Mouse (Mus musculus) embryonic facial prominence, embryonic 10.5 days (tissue): ENCODE results near the gene Fastkd5. TPM values are rescaled to one million over a fixed set of nuclear protein-coding genes. Genes with fewer than 3 reads are reported as not detected.

Experiments used
- DNase-seq: peaks from one replicate; pipeline ENCODE4 v3.0.0-alpha.2; 2017; ENCODE audit warnings: low spot score
- H3K27ac ChIP-seq: fragments of 300-500 bp; sonication (generic); replicated peaks from 2 replicates; pipeline ENCODE4 v1.5.1; 2016; ENCODE audit warnings: mild to moderate bottlenecking
- H3K27me3 ChIP-seq: fragments of 300-500 bp; sonication (generic); replicated peaks from 2 replicates; pipeline ENCODE4 v1.6.1; 2016; ENCODE audit warnings: low read depth, mild to moderate bottlenecking; ENCODE audit not compliant: poor library complexity, severe bottlenecking
- H3K36me3 ChIP-seq: fragments of 300-500 bp; sonication (generic); replicated peaks from 2 replicates; pipeline ENCODE4 v1.6.1; 2016; ENCODE audit warnings: mild to moderate bottlenecking, moderate library complexity
- H3K4me1 ChIP-seq: fragments of 300-500 bp; sonication (generic); 2 replicates; pipeline ENCODE4 v1.6.1; 2016
- H3K4me3 ChIP-seq: fragments of 300-500 bp; sonication (generic); 2 replicates; pipeline ENCODE4 v1.5.1; 2016; ENCODE audit warnings: mild to moderate bottlenecking, moderate library complexity
- H3K9me3 ChIP-seq: fragments of 300-500 bp; sonication (generic); 2 replicates; pipeline ENCODE4 v1.6.1; 2016; ENCODE audit warnings: mild to moderate bottlenecking
- WGBS: fragments of 180-500 bp; shearing (Covaris S2); methylation state at CpG from one replicate; pipeline ENCODE4 v1.1.7; 2016; 5-methylcytosine and 5-hydroxymethylcytosine counted together
- polyA plus RNA-seq: library from polyadenylated mRNA; unstranded; fragments of >200 nt; fragmentation: Nextera tagmentation; extraction: Ambion mirVana; gene quantifications from 2 replicates; pipeline ENCODE4 v1.2.1, GENCODE M21; 2016

The Fastkd5 gene
- polyA plus RNA-seq, 1 experiment from 2014 or later = 23.3 TPM

DNA sequence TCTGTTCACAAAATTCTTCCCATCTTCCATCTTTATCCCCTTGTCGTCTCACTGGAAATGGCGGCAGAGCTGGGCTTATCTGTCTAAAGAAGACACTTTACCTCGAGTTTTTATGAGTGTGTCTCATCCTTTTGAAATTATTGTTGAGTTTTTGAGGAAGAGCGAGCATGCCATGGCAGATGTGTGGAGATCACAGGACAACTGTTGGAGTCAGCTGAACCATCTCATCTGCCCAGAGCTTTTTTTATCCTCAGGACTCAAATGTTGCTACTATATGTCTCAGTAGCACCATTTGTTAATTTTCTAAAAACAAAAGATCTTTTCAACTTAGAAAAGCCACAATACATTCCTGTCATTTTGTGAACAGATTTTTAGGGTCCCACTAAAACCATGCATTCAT, 15.4 kb upstream of the Fastkd5 start:
- Histone ChIP-seq H3K27ac (no peak overlapping the region), H3K4me3 (no peak overlapping the region), H3K4me1 (peaks cover 17% of the 10 kb centered on the region), H3K9me3 (no peaks in the 10 kb centered on the region), H3K27me3 (peaks cover 17% of the 10 kb centered on the region), H3K36me3 (peaks cover 18% of the 10 kb centered on the region)
- 81% methylated on average over 4 of the region's 4 CpGs for WGBS
- DNase-seq = no peak

- peak within 1 kb of the TSS; percentile 81 for H3K4me3 ChIP-seq
- peaks cover 41% of the 10 kb centered on the region for H3K27me3 ChIP-seq
- WGBS = 4% methylated on average over 40 of the region's 40 CpGs
- peak within 1 kb of the TSS; percentile 83 for H3K27ac ChIP-seq
- peak; percentile 97 for DNase-seq
- no peaks in the 10 kb centered on the region for H3K9me3 ChIP-seq
- 0 out of 2 replicates have a peak, but pooled peaks cover 9% of the 10 kb centered on the region for H3K36me3 ChIP-seq
- H3K4me1 ChIP-seq = peaks cover 21% of the 10 kb centered on the region
Observed at GRCm38 (mm10) chr2:130642684-130643369, 13.0 kb upstream of the Fastkd5 start, which contains the start of gene Lzts3. Gene Lzts3, minus strand, starts transcription at chr2:130642803.

DNA sequence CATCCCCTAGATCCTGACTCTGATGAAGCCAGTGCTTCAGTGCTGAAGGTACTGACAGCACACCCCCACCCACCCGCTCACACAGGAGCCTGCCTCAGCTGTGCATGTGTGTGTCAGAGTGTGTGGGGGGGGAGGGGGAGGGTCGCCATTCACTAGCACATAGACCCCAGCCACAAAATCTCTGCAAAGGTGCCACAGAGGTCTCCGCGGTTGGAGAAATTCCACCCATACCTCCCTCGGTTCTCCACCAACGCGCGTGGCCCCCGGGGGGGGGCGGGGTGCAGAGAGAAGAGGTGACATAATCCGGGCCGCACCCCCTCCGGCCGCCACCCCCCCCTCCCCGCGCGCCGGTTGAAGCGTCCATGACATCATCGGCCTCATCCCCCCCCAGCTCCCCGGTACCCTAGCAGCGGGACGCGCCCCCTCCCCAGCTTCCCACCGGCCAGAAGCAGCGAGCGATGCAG, 12.4 kb upstream of the Fastkd5 start:
- peak; percentile 51 for DNase-seq
- peak overlapping the region; percentile 81 for H3K4me3 ChIP-seq
- 0 out of 2 replicates have a peak, but pooled peaks cover 7% of the 10 kb centered on the region for H3K36me3 ChIP-seq
- H3K4me1 ChIP-seq = peaks cover 24% of the 10 kb centered on the region
- under 1% methylated on average over 27 of the region's 27 CpGs for WGBS
- H3K27me3 ChIP-seq = peaks cover 47% of the 10 kb centered on the region
- H3K9me3 ChIP-seq = no peaks in the 10 kb centered on the region
- peak overlapping the region; percentile 83 for H3K27ac ChIP-seq

DNA sequence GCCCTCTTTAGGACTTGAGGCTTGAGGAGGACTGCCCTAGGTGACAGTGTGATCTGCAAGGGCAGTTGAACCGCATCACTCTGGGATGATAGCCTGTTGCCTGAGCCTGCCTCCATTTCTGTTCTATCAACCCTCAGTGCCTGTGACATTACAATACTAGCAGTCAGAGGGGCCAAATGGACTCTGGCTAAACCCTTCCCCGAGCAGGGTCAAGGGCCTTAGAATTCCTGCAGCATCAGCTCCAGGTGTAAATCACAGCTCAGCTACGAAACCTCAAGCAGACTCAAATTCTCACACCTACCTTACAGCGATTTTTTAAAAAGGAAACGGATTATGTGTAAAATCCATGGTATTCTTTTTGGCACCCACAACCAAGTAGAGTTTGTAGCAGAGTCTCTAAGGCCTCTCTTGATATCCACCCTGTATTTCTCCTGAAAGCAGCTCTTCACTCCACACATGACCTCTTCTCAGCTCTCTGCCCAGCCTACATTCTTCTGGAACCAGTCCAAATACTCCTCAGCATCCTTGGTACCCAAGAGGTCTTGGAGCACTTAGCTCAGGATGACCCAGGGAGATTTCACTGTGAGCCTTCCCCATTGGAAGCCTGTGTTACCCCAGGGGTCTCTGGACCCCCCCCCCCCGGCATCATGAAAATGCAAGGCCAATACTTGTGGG, 11.7 kb upstream of the Fastkd5 start:
- H3K4me1 ChIP-seq = peaks cover 24% of the 10 kb centered on the region
- peak overlapping the region; percentile 81 for H3K4me3 ChIP-seq
- DNase-seq = no peak
- H3K9me3 ChIP-seq = no peaks in the 10 kb centered on the region
- no peaks in the 10 kb centered on the region for H3K36me3 ChIP-seq
- H3K27ac ChIP-seq = no peak overlapping the region
- 70% methylated on average over 6 of the region's 6 CpGs for WGBS
- peaks cover 54% of the 10 kb centered on the region for H3K27me3 ChIP-seq

- WGBS = 79% methylated on average over 6 of the region's 6 CpGs
- peaks cover 45% of the 10 kb centered on the region for H3K4me1 ChIP-seq
- H3K9me3 ChIP-seq = no peaks in the 10 kb centered on the region
- H3K4me3 ChIP-seq = no peak overlapping the region
- DNase-seq = no peak
- no peaks in the 10 kb centered on the region for H3K36me3 ChIP-seq
- peaks cover 76% of the 10 kb centered on the region for H3K27me3 ChIP-seq
- no peak overlapping the region for H3K27ac ChIP-seq
Observed at GRCm38 (mm10) chr2:130639276-130639675, 9.4 kb upstream of the Fastkd5 start.

DNA sequence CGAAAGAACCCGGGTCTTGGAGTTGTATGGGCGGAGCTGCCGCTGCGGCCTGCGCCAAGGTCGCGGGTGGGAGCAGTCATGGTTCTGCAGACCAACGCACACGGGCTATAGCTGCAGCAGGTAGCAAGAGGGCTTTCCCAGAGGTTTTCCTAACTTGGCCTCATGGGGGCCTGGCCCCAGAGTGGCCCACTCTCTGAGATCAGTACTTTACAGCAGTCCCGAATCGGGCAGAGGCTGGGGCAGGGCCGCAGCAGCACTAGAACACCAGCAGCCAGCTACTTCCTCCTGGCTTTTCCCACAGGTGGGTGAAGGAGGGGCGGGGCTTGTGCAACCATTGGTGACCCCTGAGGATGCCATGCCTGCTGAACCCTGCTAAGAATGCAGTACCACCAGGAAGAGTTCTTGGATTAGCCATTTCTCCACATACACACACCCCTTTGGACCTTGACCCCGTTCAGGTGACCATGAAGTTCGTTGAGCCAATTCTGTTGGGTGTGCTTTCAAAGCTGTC, 8.3 kb upstream of the Fastkd5 start:
- no peak for DNase-seq
- Histone ChIP-seq H3K36me3 (no peaks in the 10 kb centered on the region), H3K4me3 (no peak overlapping the region), H3K27me3 (peaks cover 86% of the 10 kb centered on the region), H3K4me1 (peaks cover 56% of the 10 kb centered on the region), H3K27ac (no peak overlapping the region), H3K9me3 (no peaks in the 10 kb centered on the region)
- 22% methylated on average over 16 of the region's 16 CpGs for WGBS

DNA sequence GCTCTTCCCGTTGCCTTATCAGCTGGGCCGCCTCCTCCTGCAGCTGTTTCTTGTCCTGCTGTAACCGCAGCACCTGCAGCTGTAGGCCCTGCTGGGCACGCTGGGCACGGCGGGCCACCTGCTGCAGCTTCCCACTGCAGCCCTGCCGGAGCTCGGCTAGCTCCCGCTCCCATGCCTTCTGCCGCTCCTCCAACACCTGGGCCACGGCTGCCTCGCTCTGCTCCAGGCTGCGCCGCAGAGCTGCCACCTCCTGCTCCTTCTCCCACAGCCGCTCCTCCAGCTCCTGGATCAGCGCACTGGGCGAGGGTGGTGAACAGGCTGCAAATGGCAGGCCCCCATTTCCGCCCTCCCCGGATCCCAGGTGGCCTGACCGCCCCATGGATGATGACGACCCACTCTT, 6.0 kb upstream of the Fastkd5 start:
- 10% methylated on average over 21 of the region's 21 CpGs for WGBS
- Histone ChIP-seq H3K27ac (0 out of 2 replicates have a peak overlapping the region, but pooled peaks have one; percentile 36), H3K4me3 (peak overlapping the region; percentile 61), H3K27me3 (peaks cover 79% of the 10 kb centered on the region), H3K9me3 (no peaks in the 10 kb centered on the region), H3K36me3 (no peaks in the 10 kb centered on the region), H3K4me1 (peaks cover 51% of the 10 kb centered on the region)
- peak; percentile 48 for DNase-seq

GRCm38 (mm10) chr2:130634739-130635411, 5.0 kb upstream of the Fastkd5 start:
- Histone ChIP-seq H3K27ac (peak overlapping the region; percentile 79), H3K27me3 (peaks cover 69% of the 10 kb centered on the region)
- WGBS = under 1% methylated on average over 38 of the region's 38 CpGs

GRCm38 (mm10) chr2:130634006-130634738, 4.3 kb upstream of the Fastkd5 start:
- peak; percentile 54 for DNase-seq
- Histone ChIP-seq H3K36me3 (no peaks in the 10 kb centered on the region), H3K9me3 (no peaks in the 10 kb centered on the region), H3K27me3 (peaks cover 62% of the 10 kb centered on the region), H3K4me3 (peak overlapping the region; percentile 61), H3K27ac (peak overlapping the region; percentile 79), H3K4me1 (peaks cover 51% of the 10 kb centered on the region)
- 12% methylated on average over 14 of the region's 14 CpGs for WGBS

More at GRCm38 (mm10) chr2:130634739-130635411, 5.0 kb upstream of the Fastkd5 start:
- Histone ChIP-seq H3K4me3 (peak overlapping the region; percentile 61), H3K9me3 (no peaks in the 10 kb centered on the region), H3K4me1 (peaks cover 51% of the 10 kb centered on the region), H3K36me3 (no peaks in the 10 kb centered on the region)
- peak; percentile 77 for DNase-seq

DNA sequence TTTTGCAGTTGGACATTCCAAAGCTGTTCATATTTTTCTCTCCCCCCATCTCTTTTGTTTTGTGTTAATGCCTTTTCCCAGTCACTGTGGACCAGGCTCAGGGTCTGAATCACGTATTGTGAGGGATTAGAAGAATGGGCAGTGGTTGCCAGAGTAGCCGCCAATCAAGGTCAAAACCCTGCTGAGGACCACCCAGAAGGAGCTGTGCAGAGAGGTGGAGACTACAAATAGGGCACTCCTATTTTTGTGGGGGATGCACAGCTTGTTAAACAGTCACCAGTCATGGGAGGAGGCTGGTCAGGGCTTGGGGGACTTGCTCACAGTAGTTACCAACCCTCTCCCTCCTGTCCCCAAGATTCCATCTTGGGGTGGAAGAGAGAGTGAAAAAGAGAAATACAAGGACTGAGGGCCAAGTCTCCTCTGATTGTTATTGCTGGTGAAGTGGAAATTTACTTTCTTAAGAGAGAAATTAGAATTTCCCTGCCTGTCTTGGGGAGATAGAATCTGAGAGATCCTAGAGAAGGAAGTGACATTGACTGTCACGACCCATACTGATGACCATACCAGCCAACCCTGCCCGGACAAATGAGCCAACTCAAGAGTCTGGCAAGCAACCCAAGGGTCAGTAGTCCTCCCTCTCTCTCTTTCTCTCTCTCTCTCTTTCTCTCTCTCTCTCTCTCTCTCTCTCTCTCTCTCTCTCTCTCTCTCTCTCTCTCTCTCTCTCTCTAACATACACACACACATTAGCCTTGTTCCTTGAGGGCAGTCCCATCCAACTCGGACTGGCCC, 3.3 kb upstream of the Fastkd5 start:
- Histone ChIP-seq H3K4me3 (no peak overlapping the region), H3K27me3 (peaks cover 51% of the 10 kb centered on the region), H3K9me3 (no peaks in the 10 kb centered on the region), H3K4me1 (peaks cover 59% of the 10 kb centered on the region), H3K36me3 (peaks cover 1% of the 10 kb centered on the region; the same call in 1 of the 2 replicates), H3K27ac (no peak overlapping the region; the same call in 1 of the 2 replicates)
- DNase-seq = peak; percentile 38
- WGBS = 53% methylated on average over 5 of the region's 5 CpGs

GRCm38 (mm10) chr2:130632416-130632815, 2.6 kb upstream of the Fastkd5 start:
- DNase-seq = no peak
- H3K27ac ChIP-seq = no peak overlapping the region
- H3K27me3 ChIP-seq = peaks cover 45% of the 10 kb centered on the region
- H3K4me3 ChIP-seq = no peak overlapping the region
- WGBS = 85% methylated on average over 1 of the region's 1 CpGs
- peaks cover 53% of the 10 kb centered on the region for H3K4me1 ChIP-seq
- H3K9me3 ChIP-seq = no peaks in the 10 kb centered on the region
- peaks cover 8% of the 10 kb centered on the region for H3K36me3 ChIP-seq
